Mouse (Mus musculus): Measurements from ENCODE around the gene Arhgap22.

- TF ChIP-seq CTCF (IDR thresholded peaks at IDR 0.05), result no peak
- no peak for TF ChIP-seq POLR2A (IDR thresholded peaks at IDR 0.05; ENCODE audit: insufficient read depth, low read depth, low read length)
- TF ChIP-seq EP300 (IDR thresholded peaks at IDR 0.05; ENCODE audit: insufficient read depth, low read depth, low read length), result no peak
Observed at GRCm38 (mm10) chr14:33235661-33236060, 21.8 kb downstream of the Arhgap22 start.

Data from heart, adult 2 months (tissue).